Mouse (Mus musculus): ENCODE measurements around the gene Creg2.

- no peak for TF ChIP-seq CTCF (IDR thresholded peaks at IDR 0.05; ENCODE audit: extremely low read depth, insufficient read length, insufficient replicate concordance, low read depth, low read length)
- TF ChIP-seq POLR2A (IDR thresholded peaks at IDR 0.05; ENCODE audit: low read depth, low read length): no peak
Measured at GRCm38 (mm10) chr1:39664039-39664625, 12.9 kb upstream of the Creg2 start.

All from small intestine, adult 2 months (tissue).